Mouse (Mus musculus): ENCODE data around the gene Cdc42bpg. TPM values are rescaled to one million over a fixed set of nuclear protein-coding genes. Genes with fewer than 3 reads are reported as not detected.
A peak's percentile ranks its signal among the peaks of the same experiment; 100 is the strongest.

Gene Cdc42bpg
- total and polyA plus RNA-seq, 3 experiments, result 0.79 to 4.2 (median 2.3) TPM

- TF ChIP-seq ZC3H11A (IDR thresholded peaks at IDR 0.05; ENCODE audit: low read depth, low read length) (peak; percentile 99), HCFC1 (IDR thresholded peaks at IDR 0.05; ENCODE audit: low read depth, low read length) (no peak; the same call in 1 of the 2 replicates), MEF2A (IDR thresholded peaks at IDR 0.05; ENCODE audit: borderline replicate concordance, low read depth, low read length) (peak; percentile 65; the same call in 1 of the 2 replicates), ZNF384 (IDR thresholded peaks at IDR 0.05; ENCODE audit: low read depth, low read length) (peak; percentile 74), ZMIZ1 (IDR thresholded peaks at IDR 0.05; ENCODE audit: low read depth, low read length) (no peak), USF2 (conservative IDR thresholded peaks at IDR 0.05; ENCODE audit: low read depth, low read length) (no peak), SMC3 (IDR thresholded peaks at IDR 0.05; ENCODE audit: low read depth, low read length) (peak; percentile 99)
These were observed 1.3 kb upstream of the Cdc42bpg start (continued) for GRCm38 (mm10) chr19:6304787-6305516.

GRCm38 (mm10) chr19:6305517-6306115 lies 640 bp upstream of the Cdc42bpg start:
- TF ChIP-seq ETS1 (conservative IDR thresholded peaks at IDR 0.05; ENCODE audit: low read depth, low read length) (no peak), KAT2A (IDR thresholded peaks at IDR 0.05; ENCODE audit: insufficient replicate concordance, low read length) (no peak), ZKSCAN1 (IDR thresholded peaks at IDR 0.05; ENCODE audit: borderline replicate concordance, low read depth, low read length) (no peak), CHD2 (IDR thresholded peaks at IDR 0.05; ENCODE audit: low read length) (0 out of 2 replicates have a peak, but pooled peaks have one; percentile 1), ZNF384 (IDR thresholded peaks at IDR 0.05; ENCODE audit: low read depth, low read length) (0 out of 2 replicates have a peak, but pooled peaks have one; percentile 22), POLR2A (IDR thresholded peaks at IDR 0.05; ENCODE audit: low read depth, low read length) (no peak), HCFC1 (IDR thresholded peaks at IDR 0.05; ENCODE audit: low read depth, low read length) (no peak), MAFK (IDR thresholded peaks at IDR 0.05; ENCODE audit: insufficient replicate concordance, low read length) (no peak), EP300 (IDR thresholded peaks at IDR 0.05; ENCODE audit: low read length) (no peak)
- peaks cover 28 to 52% of the 10 kb centered on the region in 2 experiments for H3K4me1 ChIP-seq (ENCODE audit: control insufficient read depth in 1 of 2, insufficient read depth in 2 of 2)
- H3K4me2 ChIP-seq (ENCODE audit: insufficient read depth, low read depth, poor library complexity, severe bottlenecking), result no peak overlapping the region
- peaks cover 9 to 16% of the 10 kb centered on the region in 2 experiments for H3K36me3 ChIP-seq (replicated peaks in 1 of 2; ENCODE audit: control insufficient read depth in 1 of 2, insufficient read depth in 1 of 2, low read length in 1 of 2)
- peak overlapping the region; percentile 42 for H3K27ac ChIP-seq (ENCODE audit: insufficient read depth, low read depth)
- peak overlapping the region; percentile 54; the same call in 1 of the 2 replicates for H3K9ac ChIP-seq (ENCODE audit: insufficient read depth, low read depth)
- in situ Hi-C loops (cut with MboI; ENCODE audit: low pct_ligation_motif_present, low pct_unique_long_range_greater_than_20kb, low sequenced_read_pairs) (loop anchor here (5.0 to 25.0 kb wide), 2 partner anchors 43 to 143 kb away; no protein-coding TSS in a partner anchor), dilution Hi-C loops (cut with MboI; ENCODE audit: extremely low pct_ligation_motif_present, extremely low pct_unique_long_range_greater_than_20kb, low sequenced_read_pairs) (no loop called here)
- H3K9me3 ChIP-seq (replicated peaks; ENCODE audit: low read length), result no peaks in the 10 kb centered on the region
- no peaks in the 10 kb centered on the region for H3K27me3 ChIP-seq (replicated peaks)
- no peaks in the 10 kb centered on the region for H3K79me2 ChIP-seq (replicated peaks; ENCODE audit: control insufficient read depth, extremely low read depth, insufficient read depth, poor library complexity, severe bottlenecking)
- no peak for DNase-seq (ENCODE audit: extremely low read depth)
- peak overlapping the region in 1 of 3 experiments; percentile 71 for H3K4me3 ChIP-seq (replicated peaks in 1 of 3; ENCODE audit: low read depth in 2 of 3, low read length in 2 of 3, poor library complexity in 1 of 3)

- TF ChIP-seq RAD21 (IDR thresholded peaks at IDR 0.05; ENCODE audit: low read depth, low read length) (peak; percentile 27), IRF4 (IDR thresholded peaks at IDR 0.05; ENCODE audit: low read depth, low read length) (0 out of 2 replicates have a peak, but pooled peaks have one; percentile 15), CTCF (conservative IDR thresholded peaks at IDR 0.05 in 1 of 2, IDR thresholded peaks at IDR 0.05 in 1 of 2; ENCODE audit: low read depth in 2 of 2, low read length in 2 of 2) (peak; percentile 5 to 70; a peak in 2 of 4 replicates), TCF12 (IDR thresholded peaks at IDR 0.05; ENCODE audit: low read depth, low read length) (no peak), UBTF (IDR thresholded peaks at IDR 0.05; ENCODE audit: low read depth, low read length) (0 out of 2 replicates have a peak, but pooled peaks have one; percentile 30), SIN3A (IDR thresholded peaks at IDR 0.05; ENCODE audit: low read length) (no peak), SMC3 (IDR thresholded peaks at IDR 0.05; ENCODE audit: low read depth, low read length) (peak; percentile 60)
- H3K36me3 ChIP-seq (replicated peaks in 1 of 2; ENCODE audit: control insufficient read depth in 1 of 2, insufficient read depth in 1 of 2, low read length in 1 of 2), result peaks cover 8 to 10% of the 10 kb centered on the region in 2 experiments
- in situ Hi-C loops (cut with MboI; ENCODE audit: low pct_ligation_motif_present, low pct_unique_long_range_greater_than_20kb, low sequenced_read_pairs) (loop anchor here (5.0 to 25.0 kb wide), 2 partner anchors 44 to 144 kb away; no protein-coding TSS in a partner anchor), dilution Hi-C loops (cut with MboI; ENCODE audit: extremely low pct_ligation_motif_present, extremely low pct_unique_long_range_greater_than_20kb, low sequenced_read_pairs) (no loop called here)
- no peaks in the 10 kb centered on the region for H3K27me3 ChIP-seq (replicated peaks)
- peaks cover 21 to 50% of the 10 kb centered on the region in 2 experiments for H3K4me1 ChIP-seq (ENCODE audit: control insufficient read depth in 1 of 2, insufficient read depth in 2 of 2)
- no peaks in the 10 kb centered on the region for H3K9me3 ChIP-seq (replicated peaks; ENCODE audit: low read length)
- peak overlapping the region; percentile 25 to 71 (median 30) for H3K4me3 ChIP-seq (replicated peaks in 1 of 3; ENCODE audit: low read depth in 2 of 3, low read length in 2 of 3, poor library complexity in 1 of 3)
- H3K4me2 ChIP-seq (ENCODE audit: insufficient read depth, low read depth, poor library complexity, severe bottlenecking), result peak overlapping the region; percentile 39
- H3K27ac ChIP-seq (ENCODE audit: insufficient read depth, low read depth), result no peak overlapping the region
- DNase-seq (ENCODE audit: extremely low read depth), result no peak
- peak overlapping the region; percentile 54; the same call in 1 of the 2 replicates for H3K9ac ChIP-seq (ENCODE audit: insufficient read depth, low read depth)
- no peaks in the 10 kb centered on the region for H3K79me2 ChIP-seq (replicated peaks; ENCODE audit: control insufficient read depth, extremely low read depth, insufficient read depth, poor library complexity, severe bottlenecking)
These were observed 330 bp downstream of the Cdc42bpg start for GRCm38 (mm10) chr19:6306586-6306985.
